Mouse (Mus musculus) mesoderm, embryonic 11.5 days (tissue): ENCODE measurements around the gene Vrk1.

Experiments used
- DNase-seq: peaks from one replicate; pipeline ENCODE4 v3.0.0-alpha.2; 2012; ENCODE audit warnings: low read depth, low spot score

Gene Vrk1

DNA sequence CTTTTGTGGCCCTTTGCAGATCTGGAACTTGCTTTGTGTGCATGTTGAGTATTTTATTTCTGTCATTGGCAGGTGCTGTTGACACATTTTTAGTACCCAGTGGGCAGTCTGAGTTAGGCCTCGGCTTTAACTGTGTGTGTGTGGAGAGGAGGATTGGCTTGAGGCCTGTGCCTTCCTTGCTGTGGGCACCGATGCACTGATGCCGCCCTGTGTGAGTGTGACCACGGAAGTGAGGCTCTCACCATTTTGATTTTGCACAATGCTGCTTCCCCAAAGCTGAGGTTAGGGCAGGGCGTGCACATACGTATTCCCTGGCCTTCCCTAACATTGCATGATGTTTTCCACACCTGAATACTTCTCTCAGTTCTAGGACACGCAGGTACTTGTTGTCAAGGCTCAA, 30.2 kb downstream of the Vrk1 start:
- no peak for DNase-seq

DNA sequence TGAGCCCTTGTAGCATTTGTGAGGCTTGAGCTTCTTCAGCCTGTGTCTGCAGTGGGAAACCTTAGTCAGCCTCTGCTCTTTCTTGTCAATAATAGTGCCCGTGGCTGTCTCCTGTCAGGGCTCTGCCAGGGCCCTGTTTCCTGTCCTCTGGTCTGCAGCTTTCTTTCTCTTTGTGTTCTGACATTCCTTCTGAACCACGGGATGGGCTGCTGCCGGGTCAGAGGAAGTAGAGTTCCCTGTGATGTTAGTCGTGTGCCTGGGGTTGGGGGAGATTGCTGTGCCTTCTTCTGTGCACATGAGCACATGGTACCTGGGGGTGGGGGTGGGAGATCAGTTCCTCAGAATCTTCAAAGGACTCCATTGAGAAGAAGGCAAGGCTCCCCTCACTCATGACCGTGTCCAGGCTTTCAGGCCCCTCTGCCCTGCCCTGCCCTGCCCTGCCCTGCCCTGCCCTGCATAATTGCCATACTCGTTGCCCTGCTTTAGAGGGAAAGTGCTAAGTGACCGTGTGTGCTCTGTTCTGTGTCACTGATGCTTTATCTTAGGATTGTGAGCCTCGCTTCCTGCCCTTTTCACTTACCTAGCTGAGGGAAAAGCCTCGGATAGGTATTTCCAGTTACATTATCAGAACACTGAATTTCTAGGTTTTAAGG, 36.2 kb downstream of the Vrk1 start:
- DNase-seq, result peak; percentile 12

DNA sequence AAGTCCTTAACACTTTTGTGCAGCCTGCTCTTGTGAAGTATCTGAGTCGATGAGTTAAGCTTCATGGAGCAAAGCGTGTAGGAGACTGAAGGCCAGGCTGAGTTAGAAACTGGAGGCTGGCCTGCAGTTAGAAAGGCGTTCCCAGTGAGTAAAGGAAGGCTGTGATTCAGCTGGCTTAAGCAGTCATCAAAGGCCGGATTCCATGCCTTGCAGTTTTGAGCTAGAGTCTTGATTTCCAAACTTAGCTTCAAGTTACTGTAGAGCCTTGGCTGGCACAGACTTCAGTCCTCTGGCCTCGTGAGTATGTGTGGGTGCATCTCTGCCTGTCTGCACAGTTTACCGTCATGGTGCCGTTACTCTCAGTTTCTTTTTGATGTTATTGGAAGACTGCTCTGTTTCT, 42.2 kb downstream of the Vrk1 start:
- DNase-seq, result no peak

DNA sequence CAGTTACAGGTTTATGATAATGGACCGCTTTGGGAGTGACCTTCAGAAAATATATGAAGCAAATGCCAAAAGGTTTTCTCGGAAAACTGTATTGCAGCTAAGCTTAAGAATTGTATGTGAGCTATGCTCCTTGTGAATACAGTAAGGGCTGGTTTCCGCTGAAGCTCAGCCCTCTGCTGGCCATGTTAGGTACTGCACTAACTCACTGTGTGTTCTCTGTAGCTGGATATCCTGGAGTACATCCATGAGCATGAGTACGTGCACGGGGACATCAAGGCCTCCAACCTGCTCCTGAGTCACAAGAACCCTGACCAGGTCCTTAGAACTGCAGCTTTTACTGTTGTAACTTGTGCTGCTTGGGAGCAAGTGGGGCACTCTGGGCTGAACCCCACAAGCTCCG, 45.8 kb downstream of the Vrk1 start:
- peak; percentile 79 for DNase-seq

DNA sequence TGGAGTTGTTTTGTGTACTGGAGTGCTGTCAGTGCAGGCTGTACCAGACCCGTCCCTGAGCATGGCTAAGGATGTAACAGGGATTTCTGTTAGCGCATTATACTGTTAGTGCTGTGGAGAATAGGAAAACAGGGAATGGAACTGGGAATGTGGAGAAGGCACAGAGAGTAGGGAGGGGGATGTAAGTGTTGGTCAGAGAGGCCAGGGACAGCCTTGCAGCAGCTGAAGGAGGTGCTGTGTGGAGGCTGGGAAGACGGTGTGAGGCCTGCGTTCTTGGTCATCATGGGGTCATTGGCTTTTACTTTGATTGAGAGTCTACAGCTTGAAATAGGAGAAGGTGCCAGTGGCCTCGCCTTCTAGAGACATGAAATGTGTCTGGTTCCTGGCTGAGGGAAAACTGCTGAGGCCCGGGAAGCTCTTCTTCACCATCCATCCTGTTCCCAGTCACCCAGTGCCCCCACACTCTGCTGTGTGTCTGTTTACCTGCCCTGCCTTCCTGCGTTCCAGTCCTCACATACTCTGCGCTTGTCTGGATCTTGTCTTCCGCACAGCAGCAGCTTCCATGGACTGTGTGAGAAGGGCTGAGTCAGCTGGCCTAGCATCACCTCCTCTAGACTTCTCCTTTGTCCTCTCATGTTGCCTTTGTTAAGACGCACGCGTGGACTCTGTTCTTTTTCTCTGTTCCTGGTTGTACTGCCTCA, 50.0 kb downstream of the Vrk1 start:
- DNase-seq, result no peak

DNA sequence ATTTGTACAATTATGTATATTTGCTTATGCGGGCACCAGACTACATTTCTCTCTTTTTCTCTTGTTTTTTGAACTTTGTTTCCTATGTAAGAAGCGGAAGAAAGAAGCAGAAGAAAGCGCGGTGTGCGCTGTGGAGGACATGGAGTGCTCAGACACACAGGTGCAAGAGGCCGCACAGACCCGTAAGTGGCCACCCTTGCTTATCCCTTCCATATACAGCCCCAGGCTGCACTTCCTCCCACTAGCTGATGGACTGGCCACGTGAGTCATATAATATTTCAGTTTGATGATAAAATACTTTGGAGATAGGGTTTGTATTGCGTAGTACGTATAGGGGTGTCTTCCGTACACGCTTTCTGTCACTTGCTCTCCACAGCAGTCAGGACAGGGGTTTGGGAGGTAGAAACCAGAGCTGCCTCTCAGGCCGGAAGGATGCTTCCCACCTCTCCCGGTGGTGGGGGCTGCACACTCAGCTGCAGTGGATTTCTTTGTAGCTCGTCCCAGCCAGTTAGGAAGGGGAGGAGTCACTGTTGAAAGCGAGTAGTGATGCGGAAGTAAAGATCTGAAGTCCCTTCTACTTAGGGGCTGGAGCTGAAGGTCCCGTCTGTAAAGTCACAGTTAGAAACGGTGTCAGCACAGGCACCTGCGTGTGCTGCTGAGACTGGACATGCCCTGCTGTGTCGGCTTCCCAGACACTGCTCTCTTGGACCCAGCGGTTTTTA, 60.6 kb downstream of the Vrk1 start:
- no peak for DNase-seq

DNA sequence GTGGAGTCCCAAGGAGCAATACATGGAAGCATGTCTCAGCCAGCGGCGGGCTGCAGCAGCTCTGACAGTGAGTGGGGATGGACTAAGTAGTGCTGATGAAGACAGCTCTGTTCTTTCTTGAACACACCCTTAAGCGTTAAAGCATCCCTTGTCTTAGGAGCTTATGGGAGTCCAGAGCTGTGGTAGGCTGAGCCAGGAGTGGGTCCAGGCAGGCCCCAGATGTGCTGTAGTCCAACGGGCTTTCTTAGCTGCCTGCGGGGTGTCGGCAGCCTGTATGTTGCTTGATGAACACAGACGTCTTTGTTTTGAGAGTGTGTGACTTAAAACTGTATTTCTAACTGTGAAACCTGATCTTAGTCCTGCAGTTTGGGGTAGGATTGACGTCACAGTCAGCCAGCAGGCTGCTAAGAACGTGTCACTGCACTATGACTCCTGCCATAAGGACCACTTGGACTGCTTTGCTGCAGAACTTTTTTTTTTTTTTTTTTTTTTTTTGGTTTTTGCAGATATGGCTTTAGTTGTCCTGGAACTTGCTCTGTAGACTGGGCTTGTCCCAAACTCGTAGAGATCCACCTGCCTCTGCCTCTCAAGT, 61.6 kb downstream of the Vrk1 start:
- peak; percentile 55 for DNase-seq

DNA sequence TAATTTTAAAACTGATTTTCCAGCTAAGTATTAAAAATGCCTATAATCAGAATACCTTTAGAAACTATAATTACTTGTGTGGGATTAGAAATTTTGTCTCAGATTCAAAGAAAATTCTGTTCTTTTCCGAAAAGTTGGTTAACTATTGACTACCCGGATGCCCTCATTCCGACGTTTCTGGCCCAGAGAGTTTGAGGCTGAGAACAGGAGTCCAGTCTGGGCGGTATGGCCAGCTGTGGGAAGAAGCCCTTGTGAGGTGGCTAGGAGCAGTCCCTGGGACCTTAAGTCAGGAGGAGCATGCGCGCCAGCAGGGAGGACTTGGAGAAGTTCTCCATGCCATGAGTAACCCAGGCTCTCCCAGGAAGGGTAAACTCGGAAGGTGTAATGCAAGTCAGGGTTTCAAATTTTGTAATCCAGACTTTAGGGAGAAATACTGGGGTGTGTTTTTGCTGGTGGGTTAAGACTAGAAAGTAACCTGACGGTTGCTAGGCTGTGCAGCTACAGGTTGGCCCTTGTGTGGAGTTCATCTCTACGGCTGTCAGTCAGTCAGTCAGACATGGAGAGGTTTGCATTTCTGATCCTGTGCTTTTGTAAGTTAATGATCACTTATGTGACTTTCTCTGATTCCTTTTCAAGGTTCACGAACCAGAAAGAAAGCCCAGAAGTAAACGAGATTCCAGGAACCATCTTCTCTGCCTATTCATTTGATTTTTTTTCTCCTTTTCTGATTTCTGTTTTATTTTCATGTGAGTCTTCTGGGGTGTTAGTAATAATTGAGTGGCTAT, 64.5 kb downstream of the Vrk1 start:
- no peak for DNase-seq

DNA sequence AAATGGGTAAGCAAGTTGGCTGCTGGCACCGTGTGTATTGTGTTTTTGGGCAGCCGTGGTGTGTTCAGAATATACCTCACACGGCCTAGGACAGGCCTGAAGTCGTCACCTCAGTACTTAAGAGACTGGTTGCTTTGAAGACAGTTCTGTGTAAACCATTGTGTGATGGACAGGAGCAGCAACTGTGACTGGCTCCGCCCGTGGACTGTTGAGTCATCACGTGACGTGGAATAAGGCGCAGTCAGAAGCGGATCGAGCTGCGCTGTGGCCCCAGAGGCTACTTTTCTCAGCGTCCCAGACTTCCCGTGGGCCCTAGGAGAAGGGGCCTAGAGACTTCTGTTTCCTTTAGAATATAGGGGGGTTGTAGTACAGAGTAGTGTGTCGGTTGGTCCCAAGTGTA, 66.1 kb downstream of the Vrk1 start:
- DNase-seq, result no peak

DNA sequence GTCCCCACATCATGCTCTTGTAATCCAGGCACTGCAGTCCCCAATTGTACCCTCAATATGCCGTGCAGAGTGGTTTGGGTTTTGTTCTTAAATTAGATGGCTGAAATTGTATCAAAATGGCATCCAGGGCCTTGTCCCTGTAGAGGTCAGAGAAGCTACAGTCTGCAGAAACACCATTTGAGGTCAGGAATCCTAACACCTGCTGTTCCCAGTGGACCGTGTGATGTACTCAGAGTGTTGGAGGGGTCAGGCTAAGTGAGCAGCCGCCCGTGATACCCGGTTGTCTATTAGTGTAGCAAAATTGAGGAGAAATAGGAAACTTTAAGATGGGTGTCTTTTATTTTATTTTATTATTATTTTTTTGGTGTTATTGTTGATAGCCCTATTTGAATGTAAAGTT, 70.5 kb downstream of the Vrk1 start:
- peak; percentile 47 for DNase-seq

DNA sequence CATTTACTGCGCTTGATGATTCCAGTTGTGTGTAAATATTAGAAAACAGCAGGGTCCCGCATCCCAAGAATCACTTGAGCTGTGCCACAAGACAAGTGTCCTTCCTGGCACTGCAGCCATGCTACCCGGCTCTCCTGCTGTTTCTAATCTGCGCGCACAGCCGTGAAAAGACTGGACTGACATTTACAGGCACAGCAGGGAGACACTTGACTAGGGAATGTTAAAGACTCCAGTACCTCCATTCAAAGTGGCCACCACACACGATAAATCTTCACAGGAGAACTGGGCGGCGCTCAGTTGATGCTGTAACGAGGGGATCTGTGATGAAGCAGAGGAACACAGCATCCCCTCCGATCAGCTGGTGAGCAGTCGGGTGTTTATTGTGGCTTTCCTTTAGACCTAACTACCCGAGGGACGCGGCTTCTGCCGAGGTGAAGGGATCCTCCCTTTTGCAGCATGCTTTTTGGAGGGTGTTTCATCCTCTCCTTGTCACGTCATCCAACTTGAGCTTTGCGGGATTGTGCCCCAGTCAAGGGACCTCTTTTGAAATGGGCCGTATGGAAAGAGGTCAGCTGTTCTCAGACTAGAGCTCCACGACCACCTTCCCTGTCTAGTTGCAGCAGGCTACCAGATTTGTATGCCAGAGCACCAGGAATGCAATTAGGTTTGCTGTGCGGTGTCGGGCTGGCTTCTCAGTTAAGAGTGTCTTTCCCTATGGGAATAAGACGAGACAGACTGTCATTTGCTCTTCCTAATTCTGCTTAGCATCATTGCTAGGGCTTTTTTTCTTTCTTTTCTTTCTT, 71.1 kb downstream of the Vrk1 start:
- DNase-seq, result peak; percentile 83

DNA sequence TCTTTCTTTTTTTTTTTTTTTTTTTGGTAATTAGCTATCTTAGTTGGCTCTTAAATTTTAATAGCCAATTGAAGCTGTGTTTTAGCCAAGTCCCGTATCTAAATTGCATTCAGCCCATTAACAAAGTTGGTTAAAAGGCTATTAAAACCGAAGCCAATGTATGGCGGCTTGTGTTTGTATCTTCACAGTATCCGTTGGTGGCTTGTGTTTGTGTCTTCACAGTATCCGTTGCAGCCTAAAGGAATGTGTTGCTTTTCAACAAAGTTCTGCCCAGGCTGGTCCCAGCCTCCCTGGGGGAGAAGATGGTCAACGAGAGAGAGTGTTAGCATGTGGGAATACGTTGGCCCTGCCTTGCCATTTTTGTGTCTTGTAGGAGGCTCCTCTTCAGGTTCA, 71.7 kb downstream of the Vrk1 start:
- DNase-seq, result no peak

DNA sequence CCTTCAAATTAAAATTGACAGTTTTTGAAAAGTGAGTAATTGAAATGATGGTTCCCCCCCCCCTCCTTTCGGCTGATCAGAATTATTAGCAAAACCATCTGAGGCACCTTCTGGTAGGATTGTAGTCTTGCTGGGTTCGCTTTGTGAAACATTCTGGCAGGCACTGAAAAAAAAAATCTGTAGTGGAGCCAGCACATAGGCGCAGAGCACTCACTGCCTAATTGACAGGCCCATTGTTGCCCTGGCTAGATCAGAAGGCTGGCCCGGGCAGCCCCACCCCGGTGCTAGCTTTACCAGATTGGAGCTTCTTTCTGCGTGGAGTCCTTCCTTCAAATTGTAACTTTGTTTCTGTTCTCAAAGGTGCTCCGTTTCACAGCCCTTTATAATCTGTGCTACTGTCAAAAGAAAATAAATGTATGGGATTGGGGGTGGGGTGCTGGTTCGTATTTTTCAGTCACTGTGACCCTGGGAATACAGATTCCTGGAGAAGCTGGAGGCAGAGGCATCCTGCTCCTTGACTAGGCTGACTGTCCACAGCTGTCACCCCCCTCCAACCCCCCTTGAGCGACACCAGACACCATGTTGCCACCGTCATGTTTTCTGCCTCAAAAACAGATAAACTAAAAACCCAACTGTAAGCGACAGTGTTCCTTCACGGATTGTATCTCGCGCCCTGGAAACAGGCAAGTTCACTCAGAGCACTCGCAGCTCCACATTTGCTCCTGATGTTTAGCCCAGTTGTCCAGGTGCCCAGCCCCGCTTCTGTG, 72.3 kb downstream of the Vrk1 start:
- peak; percentile 48 for DNase-seq

DNA sequence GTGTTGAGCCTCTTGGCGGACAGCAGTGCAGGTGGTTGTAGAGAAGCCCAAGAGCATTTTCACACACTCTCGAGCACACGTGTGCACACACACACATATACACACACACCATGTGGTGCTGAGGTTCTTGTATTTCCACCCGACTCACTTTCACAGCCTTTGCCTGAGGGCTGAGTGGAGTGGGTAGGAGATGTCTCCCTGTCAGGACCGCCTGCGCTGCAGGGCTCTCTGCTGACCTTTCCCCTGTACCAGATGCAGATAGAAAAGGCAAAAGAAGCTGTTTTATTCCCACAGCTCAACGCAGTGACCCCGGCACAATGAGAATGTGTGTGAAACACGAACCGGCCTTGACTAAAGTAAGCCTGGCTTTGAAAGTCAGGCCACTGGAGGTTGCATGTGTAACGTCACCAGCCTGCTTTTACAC, 72.9 kb downstream of the Vrk1 start:
- DNase-seq, result peak; percentile 53

DNA sequence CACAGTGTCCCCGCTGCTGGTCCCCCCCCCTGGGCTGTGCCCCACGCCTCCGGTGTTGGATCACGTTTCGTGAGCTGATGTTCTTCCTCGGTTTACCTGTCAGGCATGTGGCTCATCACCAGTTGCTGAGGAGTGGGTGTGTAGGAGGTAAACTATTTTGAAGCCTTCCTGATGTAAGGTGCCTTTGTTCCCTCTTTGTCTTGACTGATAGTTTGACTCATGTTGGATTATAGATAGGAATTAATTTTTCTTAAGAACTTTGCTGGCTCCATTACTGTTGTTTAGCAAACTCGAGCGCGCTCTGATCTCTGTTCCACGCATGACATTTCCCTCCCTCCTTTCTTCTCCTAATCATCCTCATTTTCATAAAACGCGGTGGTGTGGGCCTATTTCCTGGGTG, 74.1 kb downstream of the Vrk1 start:
- no peak for DNase-seq

DNA sequence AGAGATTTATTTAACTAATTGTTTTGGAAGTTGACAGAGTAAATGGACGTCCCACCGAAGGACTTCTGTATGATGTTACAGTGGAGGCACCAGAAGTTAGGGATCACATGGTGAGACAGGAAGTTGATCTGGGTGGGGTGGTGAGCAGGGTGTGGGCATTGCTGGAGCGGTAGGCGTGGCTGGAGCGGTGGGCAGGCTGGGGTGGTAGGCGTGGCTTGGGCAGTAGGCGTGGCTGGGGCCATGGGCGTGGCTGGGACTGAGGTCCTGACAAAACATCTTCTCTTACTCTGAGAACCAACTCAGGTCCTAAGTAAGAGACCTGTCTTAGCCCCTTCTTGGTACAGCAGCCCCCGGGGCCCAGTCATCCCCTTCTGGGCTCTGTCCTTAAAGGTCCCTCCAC, 84.8 kb downstream of the Vrk1 start:
- no peak for DNase-seq

DNA sequence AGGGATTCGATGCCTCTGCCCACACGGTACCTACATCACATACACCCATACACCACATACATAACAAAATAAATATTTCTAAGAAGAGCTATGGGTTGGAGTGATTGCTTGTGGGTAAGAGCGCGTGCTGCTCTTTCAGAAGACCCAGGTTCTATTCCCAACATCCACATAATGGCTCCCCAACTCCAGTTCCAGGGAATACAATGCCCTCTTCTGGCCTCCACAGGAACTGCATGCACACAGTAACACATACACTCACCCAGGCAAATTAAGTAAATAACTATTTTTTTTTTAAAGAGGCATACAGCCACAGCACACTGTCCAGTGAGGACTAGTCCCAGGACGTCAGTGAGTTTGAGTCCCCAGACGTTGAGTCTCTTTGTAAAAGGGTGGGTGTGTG, 92.0 kb downstream of the Vrk1 start:
- no peak for DNase-seq

DNA sequence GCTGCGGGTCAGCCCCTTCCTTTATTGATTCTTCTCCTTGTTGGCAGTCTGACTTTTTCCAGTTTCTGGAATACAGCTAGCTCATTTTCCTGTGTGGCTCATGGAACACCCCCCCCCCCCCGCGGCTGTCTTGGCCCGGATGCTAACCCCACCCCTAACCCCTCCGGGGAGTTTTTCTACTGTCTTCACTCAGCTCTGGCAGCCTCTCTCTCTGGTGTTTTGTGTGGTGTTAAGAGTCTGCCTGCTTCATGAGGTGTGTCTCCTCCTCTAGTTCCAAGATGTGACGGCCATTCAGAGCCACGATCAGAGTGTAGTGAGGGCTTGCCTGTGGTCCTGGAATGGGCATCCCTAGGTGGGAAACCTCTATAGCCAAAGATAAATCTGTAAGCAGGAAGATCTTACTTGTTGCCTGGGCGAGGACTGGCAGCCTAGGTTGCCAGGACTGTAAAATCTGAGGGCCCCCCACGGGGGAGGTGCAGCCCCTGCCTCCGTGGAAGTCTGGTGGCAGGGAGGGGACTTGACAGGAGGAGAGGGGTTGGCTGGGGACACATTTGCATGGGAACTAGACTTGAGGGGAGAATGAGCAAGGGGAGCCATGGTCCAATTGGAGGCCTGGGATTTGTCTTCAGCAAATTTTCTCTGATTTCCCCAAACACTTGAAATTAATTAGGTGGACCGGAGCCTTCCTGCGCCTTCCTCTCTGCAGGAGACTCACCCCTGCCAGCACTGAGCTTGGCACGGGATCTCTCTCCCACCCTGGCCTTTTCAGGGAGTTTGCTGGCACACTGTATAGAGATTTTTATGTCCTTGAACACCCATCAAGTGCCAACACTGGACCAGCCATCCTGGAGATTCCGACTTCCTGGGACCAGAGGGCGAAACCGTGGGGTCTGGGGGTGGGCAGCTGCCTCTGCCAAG, 93.0 kb downstream of the Vrk1 start:
- no peak for DNase-seq

DNA sequence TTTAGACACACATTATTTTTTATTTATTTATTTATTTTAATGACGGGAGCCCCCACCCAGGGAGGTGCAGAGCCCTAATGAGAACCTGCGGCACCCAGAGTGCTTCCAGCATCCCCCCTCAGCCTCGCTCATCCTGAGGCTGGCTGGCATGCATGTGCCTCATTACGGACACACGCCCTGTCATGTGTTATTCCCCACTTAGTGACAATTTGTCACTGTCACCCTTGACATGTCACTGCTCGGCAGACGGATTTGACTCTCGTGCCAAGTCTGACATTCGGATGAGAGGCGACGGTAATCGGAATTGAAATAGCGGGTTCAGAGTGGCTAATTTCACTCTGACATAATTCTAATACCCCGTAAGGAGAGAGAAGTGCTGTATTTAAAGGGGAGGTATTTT, 97.2 kb downstream of the Vrk1 start:
- no peak for DNase-seq
